Mouse (Mus musculus): ENCODE data around the gene Lgals7. TPM values are rescaled to one million over a fixed set of nuclear protein-coding genes. Genes with fewer than 3 reads are reported as not detected.
A peak's percentile ranks its signal among the peaks of the same experiment; 100 is the strongest.
"Not testable (repeated sequence)": the region's sequence is repeated elsewhere in the genome, so short reads cannot be mapped to it uniquely, and the experiment has no call there.

Lgals7 gene
- polyA plus RNA-seq, 1 experiment from 2014 or later: 1.9 TPM

DNA sequence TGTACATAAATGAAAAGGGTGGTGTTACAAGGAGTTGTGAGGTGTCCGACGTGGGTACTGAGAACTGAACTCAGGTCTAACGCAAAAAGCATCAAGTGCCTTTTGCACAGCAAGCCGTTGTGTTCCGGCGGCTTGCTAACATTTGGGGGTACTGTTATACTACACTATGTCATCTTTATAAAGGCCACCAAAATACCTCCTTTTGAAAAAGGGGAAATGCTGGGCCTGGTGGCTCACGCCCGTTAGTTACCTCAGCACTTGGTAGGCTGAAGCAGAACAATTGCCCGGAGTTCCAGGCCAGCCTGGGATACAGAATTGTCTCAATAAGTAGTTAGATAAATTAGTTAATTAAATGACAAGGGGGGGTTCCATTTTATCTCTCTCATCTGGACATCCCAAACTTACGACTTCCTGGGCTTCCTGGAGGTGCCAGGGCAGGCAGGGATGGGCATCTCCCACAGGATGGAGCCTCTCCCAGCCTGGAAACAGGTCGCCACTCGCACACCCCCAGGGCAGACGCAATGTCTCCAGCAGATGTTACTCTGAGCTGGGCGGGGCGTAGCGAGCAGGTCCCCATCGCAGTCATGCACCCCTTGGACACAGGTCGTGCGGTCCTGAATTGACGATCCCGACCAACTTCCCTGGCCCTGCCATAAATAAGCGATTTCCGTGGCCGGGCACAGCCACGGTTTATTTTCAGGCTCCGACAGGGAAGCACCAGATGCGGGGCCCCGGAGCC is 3.3 kb downstream of the Lgals7 start:
- H3K4me3 ChIP-seq: 0 out of 2 replicates have a peak overlapping the region, but pooled peaks have one; percentile 32
- H3K27me3 ChIP-seq (replicated peaks; ENCODE audit: low read depth, poor library complexity, severe bottlenecking): no peaks in the 10 kb centered on the region; the same call in none of the 2 replicates
- WGBS: 91% methylated on average over 28 of the region's 28 CpGs
- H3K9me3 ChIP-seq: no peaks in the 10 kb centered on the region
- peak overlapping the region; percentile 71 for H3K27ac ChIP-seq (replicated peaks)
- H3K4me1 ChIP-seq: peaks cover 26% of the 10 kb centered on the region
- no peaks in the 10 kb centered on the region for H3K36me3 ChIP-seq (replicated peaks)
- DNase-seq (ENCODE audit: low spot score): no peak

DNA sequence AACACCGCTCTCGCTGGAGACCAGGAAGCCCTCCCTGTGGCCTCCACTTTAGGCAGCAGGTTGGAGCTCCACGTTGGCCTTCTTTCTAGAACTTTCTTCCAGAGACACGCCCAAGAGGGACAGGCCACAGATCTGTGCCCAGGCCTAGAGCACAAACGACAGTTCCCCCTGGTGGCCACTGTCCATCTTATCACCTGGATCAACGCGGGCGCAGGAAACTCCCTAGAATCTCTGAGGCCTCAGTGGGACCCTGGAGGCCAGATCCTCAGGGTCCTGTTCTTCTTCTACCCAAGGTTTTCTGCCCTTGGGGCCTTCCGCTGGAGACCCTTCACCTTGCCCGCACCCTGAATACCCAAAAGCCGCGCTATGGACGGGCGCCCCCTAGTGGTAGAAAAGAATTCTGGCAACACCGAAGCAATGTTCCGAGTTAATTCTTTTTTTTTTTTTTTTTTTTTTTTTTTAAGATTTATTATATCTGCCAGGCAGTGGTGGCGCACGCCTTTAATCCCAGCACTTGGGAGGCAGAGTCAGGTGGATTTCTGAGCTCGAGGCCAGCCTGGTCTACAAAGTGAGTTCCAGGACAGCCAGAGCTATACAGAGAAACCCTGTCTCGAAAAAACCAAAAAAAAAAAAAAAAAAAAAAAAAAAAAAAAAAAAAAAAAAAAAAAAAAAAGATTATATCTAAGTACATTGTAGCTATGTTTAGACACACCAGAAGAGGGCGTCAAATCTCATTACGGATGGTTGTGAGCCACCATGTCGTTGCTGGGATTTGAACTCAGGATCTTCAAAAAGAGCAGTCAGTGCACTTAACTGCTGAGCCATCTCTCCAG is 4.1 kb downstream of the Lgals7 start:
- Histone ChIP-seq H3K4me3 (peak overlapping the region; percentile 32), H3K4me1 (peaks cover 26% of the 10 kb centered on the region), H3K27ac (replicated peaks) (peak overlapping the region; percentile 71)
- not testable (repeated sequence) for H3K36me3 ChIP-seq (replicated peaks); H3K27me3 ChIP-seq (replicated peaks; ENCODE audit: low read depth, poor library complexity, severe bottlenecking); H3K9me3 ChIP-seq
- 29% methylated on average over 23 of the region's 23 CpGs for WGBS
- peak; percentile 80 for DNase-seq (ENCODE audit: low spot score)

DNA sequence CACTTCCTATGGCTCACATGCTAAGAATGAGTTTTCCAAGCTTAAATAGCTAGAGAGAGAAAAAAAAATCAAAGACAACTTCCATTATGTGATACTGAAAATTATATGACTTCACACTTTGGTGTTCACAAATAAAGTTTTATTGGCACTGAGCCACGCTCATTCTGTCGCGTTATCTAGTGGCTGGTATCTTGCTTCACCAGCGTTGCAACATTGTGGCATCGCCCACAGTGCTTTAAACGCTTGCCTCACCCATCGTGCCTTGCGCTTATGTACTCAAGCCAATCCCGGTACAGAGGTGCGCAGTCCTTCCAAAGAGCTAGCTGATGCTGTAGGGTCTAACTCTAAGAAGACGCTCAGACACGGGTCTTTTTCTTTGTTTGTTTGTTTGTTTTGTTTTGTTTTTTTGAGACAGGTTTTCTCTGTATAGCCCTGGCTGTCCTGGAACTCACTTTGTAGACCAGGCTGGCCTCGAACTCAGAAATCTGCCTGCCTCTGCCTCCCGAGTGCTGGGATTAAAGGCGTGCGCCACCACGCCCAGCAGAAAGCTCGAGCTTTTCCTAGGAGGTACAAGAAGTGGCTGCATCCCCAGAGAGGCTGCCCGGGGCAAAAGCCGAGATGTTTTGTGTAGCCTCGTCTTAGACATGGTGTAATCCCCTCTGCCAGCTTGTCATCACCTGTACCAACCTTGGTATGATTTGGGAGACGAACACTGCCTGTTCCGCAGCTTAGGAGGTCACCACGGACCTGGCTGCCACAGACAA is 7.4 kb downstream of the Lgals7 start:
- Histone ChIP-seq H3K27ac (replicated peaks) (no peak overlapping the region), H3K27me3 (replicated peaks; ENCODE audit: low read depth, poor library complexity, severe bottlenecking) (no peaks in the 10 kb centered on the region), H3K36me3 (replicated peaks) (no peaks in the 10 kb centered on the region), H3K9me3 (no peaks in the 10 kb centered on the region), H3K4me3 (no peak overlapping the region), H3K4me1 (peaks cover 24% of the 10 kb centered on the region)
- 89% methylated on average over 24 of the region's 24 CpGs for WGBS
- no peak for DNase-seq (ENCODE audit: low spot score)

DNA sequence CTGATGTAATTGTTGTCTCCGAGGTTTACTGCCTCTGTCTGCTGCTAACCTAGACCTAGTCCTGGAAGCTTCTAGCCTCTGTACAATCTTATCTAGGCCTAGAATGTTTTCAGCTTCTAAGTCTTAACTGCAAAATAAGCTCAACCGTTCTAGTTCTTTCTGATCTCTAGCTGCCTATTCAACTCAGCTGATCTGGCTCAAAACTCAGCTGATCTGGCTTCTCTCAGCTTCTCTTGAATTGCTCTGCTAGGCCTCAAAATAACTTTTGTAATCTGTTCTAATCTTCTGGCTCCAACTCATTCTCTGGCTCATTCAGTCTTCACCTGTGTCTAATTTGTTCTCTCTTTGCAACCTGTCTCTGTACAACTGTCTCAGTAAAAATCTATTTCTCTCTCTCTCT is 10.9 kb downstream of the Lgals7 start:
- no peak overlapping the region for H3K4me3 ChIP-seq
- DNase-seq (ENCODE audit: low spot score): no peak
- 72% methylated on average over 2 of the region's 2 CpGs for WGBS
- H3K9me3 ChIP-seq: no peaks in the 10 kb centered on the region
- H3K27me3 ChIP-seq (replicated peaks; ENCODE audit: low read depth, poor library complexity, severe bottlenecking): no peaks in the 10 kb centered on the region
- H3K36me3 ChIP-seq (replicated peaks): no peaks in the 10 kb centered on the region
- H3K27ac ChIP-seq (replicated peaks): no peak overlapping the region
- peaks cover 18% of the 10 kb centered on the region for H3K4me1 ChIP-seq

DNA sequence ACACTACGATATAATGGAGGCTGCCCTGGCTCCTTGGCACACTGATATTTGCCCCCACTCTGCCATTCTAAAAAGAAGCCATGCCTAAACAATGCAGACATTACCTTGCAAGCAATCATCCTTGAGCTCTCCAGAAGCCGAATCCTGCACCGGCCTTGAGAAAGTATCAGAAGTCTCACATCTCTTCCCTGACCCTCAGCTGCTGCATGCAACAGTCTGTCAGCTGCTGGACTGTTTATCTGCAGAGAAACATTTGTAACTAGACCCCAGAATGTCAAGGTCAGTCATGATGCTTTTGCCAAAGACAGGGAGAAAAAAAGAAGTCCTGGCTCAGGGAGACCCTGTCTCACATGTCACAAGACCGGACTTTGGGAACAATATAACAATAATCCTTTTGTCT is 12.4 kb downstream of the Lgals7 start:
- Histone ChIP-seq H3K4me1 (peaks cover 25% of the 10 kb centered on the region), H3K27ac (replicated peaks) (no peak overlapping the region), H3K27me3 (replicated peaks; ENCODE audit: low read depth, poor library complexity, severe bottlenecking) (no peaks in the 10 kb centered on the region), H3K9me3 (no peaks in the 10 kb centered on the region), H3K4me3 (no peak overlapping the region), H3K36me3 (replicated peaks) (no peaks in the 10 kb centered on the region)
- no peak for DNase-seq (ENCODE audit: low spot score)
- WGBS: 72% methylated on average over 4 of the region's 4 CpGs

DNA sequence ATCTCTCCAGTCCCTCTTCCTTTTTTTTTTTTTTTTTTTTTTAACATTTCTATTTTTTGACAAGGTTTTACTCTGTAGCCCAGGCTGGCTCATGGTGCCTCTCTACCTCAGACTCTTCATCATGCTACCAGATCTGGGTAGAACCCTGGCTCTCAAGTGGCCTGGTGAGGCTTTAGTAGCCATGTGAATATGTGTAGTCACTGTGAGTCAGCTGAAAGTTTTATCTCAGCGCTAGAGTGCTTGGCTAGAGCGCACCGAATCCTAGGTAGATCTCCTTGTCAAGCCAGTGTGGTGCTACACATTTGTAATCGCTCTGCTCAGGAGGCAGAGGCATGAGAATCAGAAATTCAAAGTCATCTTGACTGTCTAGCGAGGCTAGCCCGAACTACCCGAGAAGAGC is 13.5 kb downstream of the Lgals7 start:
- no peak overlapping the region for H3K4me3 ChIP-seq
- no peaks in the 10 kb centered on the region for H3K36me3 ChIP-seq (replicated peaks)
- H3K4me1 ChIP-seq: peaks cover 36% of the 10 kb centered on the region
- no peak overlapping the region for H3K27ac ChIP-seq (replicated peaks)
- WGBS: 91% methylated on average over 7 of the region's 7 CpGs
- H3K9me3 ChIP-seq: no peaks in the 10 kb centered on the region
- H3K27me3 ChIP-seq (replicated peaks; ENCODE audit: low read depth, poor library complexity, severe bottlenecking): no peaks in the 10 kb centered on the region
- DNase-seq (ENCODE audit: low spot score): no peak

DNA sequence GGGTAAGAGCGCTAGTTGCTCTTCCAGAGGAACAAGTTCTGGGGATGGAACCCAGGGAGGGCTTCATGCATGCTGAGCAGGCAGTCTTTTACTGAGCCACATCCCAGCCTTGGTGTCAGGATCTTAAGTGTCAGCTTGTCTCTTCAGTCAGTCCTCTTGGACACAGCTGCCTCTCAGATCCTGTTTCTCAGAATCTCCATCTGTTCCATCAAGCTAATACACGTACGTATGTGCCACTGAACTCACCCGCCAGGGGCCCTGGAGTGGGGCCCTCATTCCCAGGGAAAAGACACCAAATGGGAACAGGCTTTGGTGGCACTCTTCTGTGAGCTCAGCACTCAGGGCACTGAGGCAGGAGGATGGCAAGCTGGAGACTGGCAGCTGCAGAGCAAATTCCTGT is 14.2 kb downstream of the Lgals7 start:
- WGBS: 84% methylated on average over 4 of the region's 4 CpGs
- Histone ChIP-seq H3K27ac (replicated peaks) (no peak overlapping the region), H3K4me1 (peaks cover 37% of the 10 kb centered on the region), H3K9me3 (no peaks in the 10 kb centered on the region), H3K4me3 (no peak overlapping the region), H3K36me3 (replicated peaks) (no peaks in the 10 kb centered on the region), H3K27me3 (replicated peaks; ENCODE audit: low read depth, poor library complexity, severe bottlenecking) (no peaks in the 10 kb centered on the region)
- peak; percentile 7 for DNase-seq (ENCODE audit: low spot score)

DNA sequence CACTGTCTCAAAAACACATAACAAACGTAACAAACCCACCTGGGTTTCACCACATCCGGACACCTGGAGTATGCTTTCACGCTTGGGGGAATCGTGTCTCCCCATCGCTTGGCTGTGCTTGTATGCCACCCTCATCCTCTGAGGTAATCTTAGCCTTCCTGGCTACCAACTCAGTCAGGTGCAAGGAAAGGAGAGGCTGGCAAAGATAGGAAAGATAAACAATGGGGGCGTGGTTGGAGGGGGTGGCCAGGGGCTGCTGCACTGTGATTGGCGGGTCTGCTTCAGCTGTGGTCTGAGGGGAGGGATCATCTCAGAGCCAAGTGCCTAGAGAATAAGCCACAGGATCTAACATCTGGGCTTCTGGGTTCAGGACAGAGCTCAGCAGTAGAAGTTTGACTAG is 16.0 kb downstream of the Lgals7 start:
- Histone ChIP-seq H3K36me3 (replicated peaks) (no peaks in the 10 kb centered on the region), H3K4me3 (no peak overlapping the region), H3K27me3 (replicated peaks; ENCODE audit: low read depth, poor library complexity, severe bottlenecking) (no peaks in the 10 kb centered on the region), H3K4me1 (peaks cover 26% of the 10 kb centered on the region), H3K27ac (replicated peaks) (no peak overlapping the region), H3K9me3 (no peaks in the 10 kb centered on the region)
- 75% methylated on average over 7 of the region's 7 CpGs for WGBS
- no peak for DNase-seq (ENCODE audit: low spot score)

DNA sequence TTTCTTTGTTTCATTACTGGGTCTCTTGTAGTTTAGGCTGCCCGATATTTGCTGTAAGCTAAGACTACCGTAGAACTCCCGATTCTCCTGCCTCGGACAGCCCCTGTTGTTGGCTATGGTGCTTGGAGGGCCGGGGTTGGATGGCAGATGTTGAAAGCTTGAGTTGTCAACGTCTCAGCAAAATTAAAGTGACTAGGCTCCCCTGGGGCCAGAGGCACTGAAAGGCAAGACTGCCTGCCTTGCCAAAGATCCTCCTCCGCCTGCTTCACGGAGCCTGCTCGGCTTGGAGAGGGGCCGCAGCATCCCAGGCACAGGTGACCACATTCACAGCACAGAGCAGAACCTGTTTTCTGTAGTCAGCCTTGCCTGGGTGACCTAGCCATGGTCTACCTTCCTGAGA is 16.9 kb downstream of the Lgals7 start:
- 71% methylated on average over 10 of the region's 10 CpGs for WGBS
- DNase-seq (ENCODE audit: low spot score): no peak
- Histone ChIP-seq H3K36me3 (replicated peaks) (no peaks in the 10 kb centered on the region), H3K9me3 (no peaks in the 10 kb centered on the region), H3K4me3 (no peak overlapping the region), H3K4me1 (peaks cover 25% of the 10 kb centered on the region), H3K27me3 (replicated peaks; ENCODE audit: low read depth, poor library complexity, severe bottlenecking) (0 out of 2 replicates have a peak, but pooled peaks cover under 1% of the 10 kb centered on the region), H3K27ac (replicated peaks) (no peak overlapping the region; the same call in 1 of the 2 replicates)

DNA sequence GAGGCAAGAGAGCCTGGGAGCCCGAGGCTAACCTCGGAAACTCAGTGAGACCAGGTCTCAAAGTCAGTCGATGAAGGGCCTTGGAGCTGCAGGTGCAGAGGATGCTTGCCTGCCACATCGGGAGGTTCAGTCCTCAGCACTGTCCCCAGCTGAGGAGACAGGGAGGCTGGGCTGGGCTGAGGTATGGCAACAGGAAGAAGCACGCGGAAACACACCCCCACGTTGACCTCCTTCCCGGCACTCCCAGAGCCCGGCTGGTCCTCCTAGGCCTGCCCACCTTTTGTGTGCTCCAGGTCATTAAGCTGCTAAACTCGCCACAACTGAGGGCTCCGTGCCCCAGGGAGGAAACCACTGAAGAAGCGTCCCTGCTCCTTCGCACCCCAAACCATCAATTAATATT is 17.5 kb downstream of the Lgals7 start, which contains the start of gene Capn12:
Capn12 (plus strand) TSS at position 224 of the 400 bp plus-strand sequence.
- Histone ChIP-seq H3K9me3 (no peaks in the 10 kb centered on the region), H3K4me3 (no peak within 1 kb of the TSS), H3K4me1 (peaks cover 21% of the 10 kb centered on the region), H3K27me3 (replicated peaks; ENCODE audit: low read depth, poor library complexity, severe bottlenecking) (peaks cover 7% of the 10 kb centered on the region; the same call in 1 of the 2 replicates), H3K36me3 (replicated peaks) (no peaks in the 10 kb centered on the region), H3K27ac (replicated peaks) (peak within 1 kb of the TSS; percentile 54)
- DNase-seq (ENCODE audit: low spot score): no peak
- 41% methylated on average over 13 of the region's 13 CpGs for WGBS

DNA sequence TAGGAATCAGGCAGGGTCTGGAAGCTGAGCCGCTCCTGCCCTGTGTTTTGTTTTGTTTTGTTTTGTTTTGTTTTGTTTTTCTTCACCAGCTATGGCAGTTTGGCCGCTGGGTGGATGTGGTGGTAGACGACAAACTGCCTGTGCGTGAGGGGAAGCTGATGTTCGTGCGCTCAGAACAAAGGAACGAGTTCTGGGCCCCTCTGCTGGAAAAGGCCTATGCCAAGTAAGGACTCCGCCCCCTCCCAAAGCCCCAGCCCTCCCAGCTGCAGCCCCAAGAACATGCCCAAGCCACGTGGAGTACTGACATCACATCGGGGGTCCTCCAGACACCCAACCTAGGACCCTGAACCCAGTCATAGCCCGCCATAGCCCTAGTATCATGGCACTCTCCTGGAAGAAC is 19.4 kb downstream of the Lgals7 start:
- no peak overlapping the region for H3K4me3 ChIP-seq
- no peaks in the 10 kb centered on the region for H3K9me3 ChIP-seq
- peaks cover 25% of the 10 kb centered on the region for H3K27me3 ChIP-seq (replicated peaks; ENCODE audit: low read depth, poor library complexity, severe bottlenecking)
- H3K27ac ChIP-seq (replicated peaks): no peak overlapping the region
- no peaks in the 10 kb centered on the region for H3K36me3 ChIP-seq (replicated peaks)
- H3K4me1 ChIP-seq: peaks cover 28% of the 10 kb centered on the region
- DNase-seq (ENCODE audit: low spot score): no peak
- WGBS: 84% methylated on average over 11 of the region's 11 CpGs

DNA sequence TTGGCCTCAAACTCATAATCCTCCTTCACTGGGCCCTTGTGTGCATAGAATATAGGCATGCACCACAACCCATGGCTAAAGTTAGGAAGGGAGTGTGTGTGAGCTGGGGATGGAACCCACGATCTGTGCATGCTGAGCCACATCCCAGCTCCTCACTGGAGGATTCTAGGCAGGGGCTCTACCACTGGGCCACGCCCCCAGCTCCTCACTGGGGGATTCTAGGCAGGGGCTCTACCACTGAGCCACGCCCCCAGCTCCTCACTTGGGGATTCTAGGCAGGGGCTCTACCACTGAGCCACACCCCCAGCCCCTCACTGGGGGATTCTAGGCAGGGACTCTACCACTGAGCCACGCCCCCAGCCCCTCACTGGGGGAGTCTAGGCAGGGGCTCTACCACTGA is 20.1 kb downstream of the Lgals7 start:
- WGBS: 88% methylated on average over 4 of the region's 4 CpGs

More for the DNA sequence above, 20.1 kb downstream of the Lgals7 start:
- not testable (repeated sequence) for H3K27ac ChIP-seq (replicated peaks); H3K4me3 ChIP-seq; H3K36me3 ChIP-seq (replicated peaks); H3K9me3 ChIP-seq; DNase-seq (ENCODE audit: low spot score)
- Histone ChIP-seq H3K27me3 (replicated peaks; ENCODE audit: low read depth, poor library complexity, severe bottlenecking) (peaks cover 32% of the 10 kb centered on the region), H3K4me1 (peaks cover 34% of the 10 kb centered on the region)

Measured in embryonic facial prominence, embryonic 10.5 days (tissue).